Mouse (Mus musculus) G1E (cell line): ENCODE measurements around the gene Hyal2.

Source experiments
- CTCF ChIP-seq: IDR thresholded peaks from 2 replicates; pipeline ENCODE4 v1.5.1; 2012; ENCODE audit warnings: low read depth, low read length, inconsistent platforms, mixed read lengths
- GATA1 ChIP-seq: IDR thresholded peaks from 2 replicates; pipeline ENCODE4 v1.6.1; 2012; ENCODE audit warnings: borderline replicate concordance, low read length, inconsistent platforms, mixed read lengths
- POLR2AphosphoS5 ChIP-seq: IDR thresholded peaks from 2 replicates; pipeline ENCODE4 v1.6.1; 2012; ENCODE audit warnings: low read depth, low read length, inconsistent platforms; ENCODE audit not compliant: insufficient replicate concordance
- TAL1 ChIP-seq: conservative IDR thresholded peaks from 2 replicates; pipeline ENCODE4 v1.6.1; 2012; ENCODE audit warnings: low read depth, low read length, inconsistent platforms, mixed read lengths

GRCm38 (mm10) chr9:107620954-107621353, 53.2 kb downstream of the Hyal2 start:
- no peak for TF ChIP-seq GATA1
- TF ChIP-seq CTCF: no peak
- TF ChIP-seq TAL1: no peak
- TF ChIP-seq POLR2AphosphoS5: no peak
